Mouse (Mus musculus) 3T3-L1 (cell line): ENCODE measurements around the gene Arhgap25.

Source experiments
- DNase-seq: peaks from one replicate; pipeline ENCODE4 v3.0.0-alpha.2; 2015; ENCODE audit warnings: low read depth, low spot score

Arhgap25 gene

GRCm38 (mm10) chr6:87451016-87451415 is 82.0 kb downstream of the Arhgap25 start:
- DNase-seq = peak; percentile 67

- DNase-seq = no peak
Measured at GRCm38 (mm10) chr6:87449534-87449933, 83.5 kb downstream of the Arhgap25 start.

GRCm38 (mm10) chr6:87447217-87447616 is 85.8 kb downstream of the Arhgap25 start:
- no peak for DNase-seq

GRCm38 (mm10) chr6:87445222-87445621 is 87.8 kb downstream of the Arhgap25 start:
- no peak for DNase-seq

GRCm38 (mm10) chr6:87443253-87443652 is 89.8 kb downstream of the Arhgap25 start:
- DNase-seq = no peak

- no peak for DNase-seq
Measured at GRCm38 (mm10) chr6:87436745-87437144, 96.3 kb downstream of the Arhgap25 start.

- peak; percentile 80 for DNase-seq
Measured at GRCm38 (mm10) chr6:87435791-87436190, 97.3 kb downstream of the Arhgap25 start.

- no peak for DNase-seq
Measured at GRCm38 (mm10) chr6:87428487-87429044, 104.5 kb downstream of the Arhgap25 start, which contains the start of gene Bmp10. Gene Bmp10, plus strand, starts transcription at chr6:87428994.

GRCm38 (mm10) chr6:87427616-87428015 is 105.4 kb downstream of the Arhgap25 start:
- DNase-seq = no peak

GRCm38 (mm10) chr6:87426954-87427353 is 106.1 kb downstream of the Arhgap25 start:
- no peak for DNase-seq

GRCm38 (mm10) chr6:87424037-87424816 is 108.8 kb downstream of the Arhgap25 start:
- DNase-seq = no peak

GRCm38 (mm10) chr6:87422304-87422703 is 110.8 kb downstream of the Arhgap25 start:
- DNase-seq = peak; percentile 44

GRCm38 (mm10) chr6:87412011-87412410 is 121.0 kb downstream of the Arhgap25 start:
- DNase-seq = no peak
